Mouse (Mus musculus): ENCODE data around the gene Appbp2. TPM values are rescaled to one million over a fixed set of nuclear protein-coding genes. Genes with fewer than 3 reads are reported as not detected.

Appbp2 gene
- total and polyA plus RNA-seq, 2 experiments from 2014 or later = 44.1 to 61.0 TPM

- no peak for DNase-seq (ENCODE audit: low spot score)
- no peaks in the 10 kb centered on the region for H3K9me3 ChIP-seq (ENCODE audit: low read length)
- no peak overlapping the region for H3K9ac ChIP-seq (replicated peaks; ENCODE audit: low read length, poor library complexity, severe bottlenecking)
- H3K4me3 ChIP-seq (ENCODE audit: low read depth, low read length) = no peak overlapping the region
- no peak overlapping the region for H3K4me2 ChIP-seq (ENCODE audit: low read depth, low read length, poor library complexity, severe bottlenecking)
- TF ChIP-seq CTCF (IDR thresholded peaks at IDR 0.05) = no peak
- no peaks in the 10 kb centered on the region for H3K27me3 ChIP-seq (ENCODE audit: insufficient read depth, low read length)
- H3K4me1 ChIP-seq (ENCODE audit: insufficient read depth, low read length) = no peaks in the 10 kb centered on the region
- H3K27ac ChIP-seq (ENCODE audit: low read depth, low read length) = no peak overlapping the region
- no peaks in the 10 kb centered on the region for H3K36me3 ChIP-seq (ENCODE audit: insufficient read depth, low read length)
- 92% methylated on average over 8 of the region's 8 CpGs for WGBS
- ATAC-seq (ENCODE audit: low FRiP score) = no peak
Measured at GRCm38 (mm10) chr11:85241226-85241625, 6.3 kb upstream of the Appbp2 start.

GRCm38 (mm10) chr11:85240211-85240610, 5.3 kb upstream of the Appbp2 start:
- ATAC-seq (ENCODE audit: low FRiP score) (no peak), DNase-seq (ENCODE audit: low spot score) (no peak)
- WGBS = 90% methylated on average over 3 of the region's 3 CpGs
- no peak for TF ChIP-seq CTCF (IDR thresholded peaks at IDR 0.05)
- H3K9ac ChIP-seq (replicated peaks; ENCODE audit: low read length, poor library complexity, severe bottlenecking) = no peak overlapping the region
- no peaks in the 10 kb centered on the region for H3K36me3 ChIP-seq (ENCODE audit: insufficient read depth, low read length)
- H3K4me1 ChIP-seq (ENCODE audit: insufficient read depth, low read length) = peaks cover 3% of the 10 kb centered on the region; the same call in 1 of the 2 replicates
- no peak overlapping the region for H3K27ac ChIP-seq (ENCODE audit: low read depth, low read length)
- no peaks in the 10 kb centered on the region for H3K27me3 ChIP-seq (ENCODE audit: insufficient read depth, low read length)
- H3K4me3 ChIP-seq (ENCODE audit: low read depth, low read length) = no peak overlapping the region
- no peak overlapping the region for H3K4me2 ChIP-seq (ENCODE audit: low read depth, low read length, poor library complexity, severe bottlenecking)
- no peaks in the 10 kb centered on the region for H3K9me3 ChIP-seq (ENCODE audit: low read length)

GRCm38 (mm10) chr11:85234363-85234989, 454 bp downstream of the Appbp2 start:
- under 1% methylated on average over 67 of the region's 70 CpGs for WGBS
- peak; percentile 86 for DNase-seq (ENCODE audit: low spot score)
- no peaks in the 10 kb centered on the region for H3K9me3 ChIP-seq (ENCODE audit: low read length)
- ATAC-seq (ENCODE audit: low FRiP score) = peak; percentile 95
- peak; percentile 8; the same call in 1 of the 2 replicates for TF ChIP-seq CTCF (IDR thresholded peaks at IDR 0.05)
- H3K4me2 ChIP-seq (ENCODE audit: low read depth, low read length, poor library complexity, severe bottlenecking) = peak overlapping the region; percentile 65
- peak overlapping the region; percentile 99 for H3K27ac ChIP-seq (ENCODE audit: low read depth, low read length)
- H3K4me1 ChIP-seq (ENCODE audit: insufficient read depth, low read length) = peaks cover 3% of the 10 kb centered on the region; the same call in 1 of the 2 replicates
- H3K36me3 ChIP-seq (ENCODE audit: insufficient read depth, low read length) = no peaks in the 10 kb centered on the region
- H3K27me3 ChIP-seq (ENCODE audit: insufficient read depth, low read length) = no peaks in the 10 kb centered on the region
- H3K9ac ChIP-seq (replicated peaks; ENCODE audit: low read length, poor library complexity, severe bottlenecking) = peak overlapping the region; percentile 93
- peak overlapping the region; percentile 85 for H3K4me3 ChIP-seq (ENCODE audit: low read depth, low read length)

GRCm38 (mm10) chr11:85233676-85234210, 1.2 kb downstream of the Appbp2 start:
- H3K4me3 ChIP-seq (ENCODE audit: low read depth, low read length) = peak overlapping the region; percentile 85
- H3K36me3 ChIP-seq (ENCODE audit: insufficient read depth, low read length) = no peaks in the 10 kb centered on the region
- no peaks in the 10 kb centered on the region for H3K27me3 ChIP-seq (ENCODE audit: insufficient read depth, low read length)
- peak overlapping the region; percentile 99 for H3K27ac ChIP-seq (ENCODE audit: low read depth, low read length)
- ATAC-seq (ENCODE audit: low FRiP score) (no peak), DNase-seq (ENCODE audit: low spot score) (peak; percentile 1)
- peak overlapping the region; percentile 93 for H3K9ac ChIP-seq (replicated peaks; ENCODE audit: low read length, poor library complexity, severe bottlenecking)
- peak overlapping the region; percentile 65 for H3K4me2 ChIP-seq (ENCODE audit: low read depth, low read length, poor library complexity, severe bottlenecking)
- WGBS = 6% methylated on average over 9 of the region's 9 CpGs
- H3K9me3 ChIP-seq (ENCODE audit: low read length) = no peaks in the 10 kb centered on the region
- peaks cover 3% of the 10 kb centered on the region; the same call in 1 of the 2 replicates for H3K4me1 ChIP-seq (ENCODE audit: insufficient read depth, low read length)
- no peak for TF ChIP-seq CTCF (IDR thresholded peaks at IDR 0.05)

GRCm38 (mm10) chr11:85223248-85223647, 11.7 kb downstream of the Appbp2 start:
- over 99% methylated on average over 3 of the region's 3 CpGs for WGBS

GRCm38 (mm10) chr11:85222561-85222960, 12.4 kb downstream of the Appbp2 start:
- Histone ChIP-seq H3K9ac (replicated peaks; ENCODE audit: low read length, poor library complexity, severe bottlenecking) (no peak overlapping the region), H3K27ac (ENCODE audit: low read depth, low read length) (no peak overlapping the region), H3K36me3 (ENCODE audit: insufficient read depth, low read length) (0 out of 2 replicates have a peak, but pooled peaks cover 3% of the 10 kb centered on the region), H3K4me1 (ENCODE audit: insufficient read depth, low read length) (no peaks in the 10 kb centered on the region), H3K27me3 (ENCODE audit: insufficient read depth, low read length) (no peaks in the 10 kb centered on the region), H3K9me3 (ENCODE audit: low read length) (no peaks in the 10 kb centered on the region), H3K4me2 (ENCODE audit: low read depth, low read length, poor library complexity, severe bottlenecking) (no peak overlapping the region), H3K4me3 (ENCODE audit: low read depth, low read length) (no peak overlapping the region)
- ATAC-seq (ENCODE audit: low FRiP score) = no peak
- DNase-seq (ENCODE audit: low spot score) = no peak
- TF ChIP-seq CTCF (IDR thresholded peaks at IDR 0.05) = no peak
- 95% methylated on average over 6 of the region's 6 CpGs for WGBS

More at GRCm38 (mm10) chr11:85223248-85223647, 11.7 kb downstream of the Appbp2 start:
- no peaks in the 10 kb centered on the region for H3K27me3 ChIP-seq (ENCODE audit: insufficient read depth, low read length)
- TF ChIP-seq CTCF (IDR thresholded peaks at IDR 0.05) = no peak
- ATAC-seq (ENCODE audit: low FRiP score) (no peak), DNase-seq (ENCODE audit: low spot score) (no peak)
- no peaks in the 10 kb centered on the region for H3K4me1 ChIP-seq (ENCODE audit: insufficient read depth, low read length)
- no peaks in the 10 kb centered on the region for H3K9me3 ChIP-seq (ENCODE audit: low read length)
- no peak overlapping the region for H3K4me3 ChIP-seq (ENCODE audit: low read depth, low read length)
- H3K4me2 ChIP-seq (ENCODE audit: low read depth, low read length, poor library complexity, severe bottlenecking) = no peak overlapping the region
- no peak overlapping the region for H3K9ac ChIP-seq (replicated peaks; ENCODE audit: low read length, poor library complexity, severe bottlenecking)
- H3K36me3 ChIP-seq (ENCODE audit: insufficient read depth, low read length) = 0 out of 2 replicates have a peak, but pooled peaks cover 3% of the 10 kb centered on the region
- no peak overlapping the region for H3K27ac ChIP-seq (ENCODE audit: low read depth, low read length)

Measured in midbrain, postnatal 0 days (tissue).